Mouse (Mus musculus): ENCODE measurements at regions not wholly inside any gene's neighbourhood (a gene's known extent, or its start where the extent isn't known, plus 50 kb on each side); places are given as distances from the start of the nearest gene placed in this dataset.

GRCm38 (mm10) chr8:103911287-103912015 is 190.0 kb upstream of the Cdh5 start:
- 55% methylated on average over 2 of the region's 2 CpGs for WGBS (ENCODE audit: insufficient replicate concordance)
- no peak for ATAC-seq
- no peaks in the 10 kb centered on the region for H3K36me3 ChIP-seq

GRCm38 (mm10) chr8:103912983-103913926 is 188.2 kb upstream of the Cdh5 start:
- Histone ChIP-seq H3K4me2 (no peak overlapping the region), H3K9me3 (replicated peaks) (no peaks in the 10 kb centered on the region), H3K36me3 (no peaks in the 10 kb centered on the region), H3K4me3 (no peak overlapping the region), H3K9ac (no peak overlapping the region), H3K4me1 (no peaks in the 10 kb centered on the region), H3K27ac (no peak overlapping the region), H3K27me3 (replicated peaks) (no peaks in the 10 kb centered on the region)
- ATAC-seq: no peak
- 62% methylated on average over 9 of the region's 9 CpGs for WGBS (ENCODE audit: insufficient replicate concordance)

More at GRCm38 (mm10) chr8:103911287-103912015, 190.0 kb upstream of the Cdh5 start:
- Histone ChIP-seq H3K9me3 (replicated peaks) (no peaks in the 10 kb centered on the region; the same call in 1 of the 2 replicates), H3K4me1 (no peaks in the 10 kb centered on the region), H3K9ac (no peak overlapping the region), H3K27me3 (replicated peaks) (no peaks in the 10 kb centered on the region), H3K4me2 (no peak overlapping the region), H3K4me3 (no peak overlapping the region), H3K27ac (no peak overlapping the region)

GRCm38 (mm10) chr8:103913927-103914640 is 187.3 kb upstream of the Cdh5 start:
- Histone ChIP-seq H3K36me3 (no peaks in the 10 kb centered on the region), H3K27ac (no peak overlapping the region), H3K9me3 (replicated peaks) (no peaks in the 10 kb centered on the region), H3K9ac (no peak overlapping the region), H3K4me1 (no peaks in the 10 kb centered on the region), H3K4me3 (no peak overlapping the region), H3K4me2 (no peak overlapping the region), H3K27me3 (replicated peaks) (no peaks in the 10 kb centered on the region)
- 34% methylated on average over 6 of the region's 6 CpGs for WGBS (ENCODE audit: insufficient replicate concordance)
- ATAC-seq: no peak

- no peak for ATAC-seq
- no peaks in the 10 kb centered on the region for H3K9me3 ChIP-seq (replicated peaks)
- no peaks in the 10 kb centered on the region for H3K36me3 ChIP-seq
- 67% methylated on average over 3 of the region's 3 CpGs for WGBS (ENCODE audit: insufficient replicate concordance)
- H3K27ac ChIP-seq: no peak overlapping the region
- H3K27me3 ChIP-seq (replicated peaks): no peaks in the 10 kb centered on the region
- no peak overlapping the region for H3K9ac ChIP-seq
- H3K4me1 ChIP-seq: no peaks in the 10 kb centered on the region
- no peak overlapping the region for H3K4me3 ChIP-seq
- H3K4me2 ChIP-seq: no peak overlapping the region
Measured at GRCm38 (mm10) chr8:103919324-103919723, 182.1 kb upstream of the Cdh5 start.

- no peak overlapping the region for H3K4me3 ChIP-seq
- no peaks in the 10 kb centered on the region for H3K36me3 ChIP-seq
- 67% methylated on average over 4 of the region's 4 CpGs for WGBS (ENCODE audit: insufficient replicate concordance)
- ATAC-seq: no peak
- no peaks in the 10 kb centered on the region for H3K4me1 ChIP-seq
- H3K9me3 ChIP-seq (replicated peaks): no peaks in the 10 kb centered on the region
- no peak overlapping the region for H3K4me2 ChIP-seq
- no peak overlapping the region for H3K27ac ChIP-seq
- no peaks in the 10 kb centered on the region for H3K27me3 ChIP-seq (replicated peaks)
- H3K9ac ChIP-seq: no peak overlapping the region
Measured at GRCm38 (mm10) chr8:103921621-103922020, 179.8 kb upstream of the Cdh5 start.

- H3K36me3 ChIP-seq: no peaks in the 10 kb centered on the region
- H3K4me2 ChIP-seq: no peak overlapping the region
- no peaks in the 10 kb centered on the region for H3K4me1 ChIP-seq
- no peak overlapping the region for H3K9ac ChIP-seq
- no peak for ATAC-seq
- no peaks in the 10 kb centered on the region for H3K9me3 ChIP-seq (replicated peaks)
- no peak overlapping the region for H3K4me3 ChIP-seq
- H3K27ac ChIP-seq: no peak overlapping the region
- no peaks in the 10 kb centered on the region for H3K27me3 ChIP-seq (replicated peaks)
- WGBS (ENCODE audit: insufficient replicate concordance): 58% methylated on average over 2 of the region's 2 CpGs
Measured at GRCm38 (mm10) chr8:103922746-103923145, 178.7 kb upstream of the Cdh5 start.

- no peaks in the 10 kb centered on the region for H3K36me3 ChIP-seq
- H3K27ac ChIP-seq: no peak overlapping the region
- H3K4me1 ChIP-seq: no peaks in the 10 kb centered on the region
- H3K9me3 ChIP-seq (replicated peaks): no peaks in the 10 kb centered on the region
- no peak overlapping the region for H3K9ac ChIP-seq
- no peaks in the 10 kb centered on the region for H3K27me3 ChIP-seq (replicated peaks)
- no peak for ATAC-seq
- H3K4me3 ChIP-seq: no peak overlapping the region
- WGBS (ENCODE audit: insufficient replicate concordance): 57% methylated on average over 1 of the region's 1 CpGs
- H3K4me2 ChIP-seq: no peak overlapping the region
Measured at GRCm38 (mm10) chr8:103932681-103933080, 168.7 kb upstream of the Cdh5 start.

- no peak for ATAC-seq
- Histone ChIP-seq H3K27ac (no peak overlapping the region), H3K4me1 (no peaks in the 10 kb centered on the region), H3K9me3 (replicated peaks) (peaks cover 2% of the 10 kb centered on the region; the same call in 1 of the 2 replicates), H3K9ac (no peak overlapping the region), H3K36me3 (no peaks in the 10 kb centered on the region), H3K4me2 (no peak overlapping the region), H3K27me3 (replicated peaks) (no peaks in the 10 kb centered on the region), H3K4me3 (no peak overlapping the region)
- 54% methylated on average over 3 of the region's 3 CpGs for WGBS (ENCODE audit: insufficient replicate concordance)
Measured at GRCm38 (mm10) chr8:103936491-103936890, 164.9 kb upstream of the Cdh5 start.

- Histone ChIP-seq H3K4me3 (no peak overlapping the region), H3K27ac (no peak overlapping the region), H3K27me3 (replicated peaks) (no peaks in the 10 kb centered on the region), H3K36me3 (no peaks in the 10 kb centered on the region), H3K9ac (no peak overlapping the region), H3K9me3 (replicated peaks) (peaks cover 6% of the 10 kb centered on the region; the same call in 1 of the 2 replicates), H3K4me1 (no peaks in the 10 kb centered on the region), H3K4me2 (no peak overlapping the region)
- no peak for ATAC-seq
- WGBS (ENCODE audit: insufficient replicate concordance): 31% methylated on average over 11 of the region's 11 CpGs
Measured at GRCm38 (mm10) chr8:103938283-103939230, 162.9 kb upstream of the Cdh5 start.

GRCm38 (mm10) chr8:103940958-103941532 is 160.4 kb upstream of the Cdh5 start:
- no peak overlapping the region for H3K27ac ChIP-seq
- H3K4me2 ChIP-seq: no peak overlapping the region
- H3K4me1 ChIP-seq: no peaks in the 10 kb centered on the region
- no peaks in the 10 kb centered on the region for H3K36me3 ChIP-seq
- WGBS (ENCODE audit: insufficient replicate concordance): 70% methylated on average over 6 of the region's 6 CpGs
- H3K27me3 ChIP-seq (replicated peaks): no peaks in the 10 kb centered on the region
- peaks cover 6% of the 10 kb centered on the region; the same call in 1 of the 2 replicates for H3K9me3 ChIP-seq (replicated peaks)
- ATAC-seq: no peak
- no peak overlapping the region for H3K9ac ChIP-seq
- no peak overlapping the region for H3K4me3 ChIP-seq

GRCm38 (mm10) chr8:103948474-103948873 is 153.0 kb upstream of the Cdh5 start:
- no peaks in the 10 kb centered on the region for H3K9me3 ChIP-seq (replicated peaks)
- H3K4me1 ChIP-seq: no peaks in the 10 kb centered on the region
- 62% methylated on average over 5 of the region's 5 CpGs for WGBS (ENCODE audit: insufficient replicate concordance)
- no peak for ATAC-seq
- no peaks in the 10 kb centered on the region for H3K36me3 ChIP-seq
- no peak overlapping the region for H3K9ac ChIP-seq
- H3K4me2 ChIP-seq: no peak overlapping the region
- H3K27me3 ChIP-seq (replicated peaks): no peaks in the 10 kb centered on the region
- H3K27ac ChIP-seq: no peak overlapping the region
- no peak overlapping the region for H3K4me3 ChIP-seq
